Mouse (Mus musculus): ENCODE data around the gene Vmn2r19. TPM values are rescaled to one million over a fixed set of nuclear protein-coding genes. Genes with fewer than 3 reads are reported as not detected.

Gene Vmn2r19
- polyA plus RNA-seq (2016; fragmentation: Nextera tagmentation; extraction: Ambion mirVana), result not detected in 2 replicates

DNA sequence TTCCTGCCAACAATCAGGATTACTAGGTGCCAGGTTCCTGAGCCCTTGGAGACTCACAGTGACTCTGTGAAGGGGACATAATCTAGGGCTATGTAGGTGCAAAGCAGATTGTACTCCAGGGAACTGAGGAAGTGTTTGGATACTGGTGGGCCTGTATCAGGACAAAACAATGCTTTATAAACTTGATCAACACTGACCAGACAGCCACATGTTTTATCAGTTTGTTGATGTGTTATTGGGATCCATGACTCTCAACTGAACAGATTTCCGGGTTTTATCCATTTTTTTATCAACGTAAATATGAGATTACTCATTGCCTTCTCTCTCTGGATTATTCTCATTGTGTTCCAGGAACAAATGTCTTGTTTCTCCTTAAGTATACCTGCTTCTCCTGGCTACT is at the start of gene Vmn2r19:
TSS of gene Vmn2r19 (plus strand) at position 301 of the 400 bp plus-strand sequence.
- WGBS, result 76% methylated on average over 2 of the region's 2 CpGs
- H3K4me2 ChIP-seq, result no peak within 1 kb of the TSS

DNA sequence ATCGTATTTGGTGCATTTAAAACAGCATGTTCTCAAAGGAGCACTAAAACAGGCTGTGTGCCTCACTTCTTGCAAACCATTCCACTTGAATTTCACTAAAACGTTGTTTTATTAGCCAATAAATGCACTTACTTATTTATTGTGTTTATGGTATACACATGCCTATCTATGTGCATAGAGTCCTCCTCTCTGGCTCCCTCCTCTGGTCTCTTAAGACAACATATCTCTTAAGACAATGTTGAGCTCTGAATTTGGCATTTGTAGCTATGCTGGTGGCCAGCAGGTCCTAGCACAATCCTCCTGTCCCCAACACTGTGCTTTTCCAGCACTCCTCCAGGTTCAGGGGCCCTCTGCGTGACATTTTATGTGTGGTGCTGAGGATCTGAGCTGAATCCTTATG is 49.2 kb upstream of the Vmn2r19 start:
- 65% methylated on average over 3 of the region's 3 CpGs for WGBS

More for the DNA sequence above, at the start of gene Vmn2r19:
- no peak within 1 kb of the TSS for H3K9ac ChIP-seq
- H3K36me3 ChIP-seq, result no peaks in the 10 kb centered on the region
- H3K27me3 ChIP-seq (replicated peaks), result no peaks in the 10 kb centered on the region
- H3K27ac ChIP-seq (ENCODE audit: poor library complexity, severe bottlenecking), result no peak within 1 kb of the TSS
- ATAC-seq (ENCODE audit: insufficient number of reproducible peaks, low FRiP score), result no peak
- no peaks in the 10 kb centered on the region for H3K4me1 ChIP-seq (replicated peaks)
- H3K9me3 ChIP-seq (replicated peaks), result no peaks in the 10 kb centered on the region
- H3K4me3 ChIP-seq, result no peak within 1 kb of the TSS

DNA sequence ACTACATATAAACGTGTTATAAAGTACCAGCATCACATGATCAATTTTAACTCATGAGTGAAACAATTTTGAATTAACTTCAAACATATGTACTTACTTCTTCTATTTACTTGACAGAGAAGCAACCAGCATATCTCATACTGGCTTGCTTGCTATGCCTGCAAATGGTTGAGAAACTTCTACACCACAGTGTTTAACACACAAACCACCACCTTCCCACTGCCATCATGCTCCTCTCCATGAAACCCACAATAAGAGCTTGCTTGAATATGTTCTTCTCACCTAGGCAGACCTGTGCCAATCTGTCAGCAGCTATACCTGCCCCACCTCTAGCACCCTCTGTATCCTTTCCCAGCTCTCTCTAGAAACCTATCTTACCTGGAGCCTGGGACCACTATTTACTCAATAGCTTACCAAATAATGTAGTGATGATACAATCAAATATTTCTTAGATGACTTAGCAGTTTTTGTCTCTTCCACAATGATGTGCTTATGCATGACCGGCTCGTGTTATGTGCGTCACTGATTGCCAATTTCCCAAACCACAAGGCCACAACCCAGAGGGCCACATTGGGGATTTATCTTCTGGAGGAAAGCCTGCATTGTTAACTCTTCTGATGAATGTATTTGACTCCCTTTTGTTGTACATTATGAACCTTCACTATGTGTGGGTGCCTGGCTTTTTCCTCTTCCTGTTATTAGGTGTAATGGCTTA is 48.1 kb upstream of the Vmn2r19 start:
- Histone ChIP-seq H3K9ac (no peak overlapping the region), H3K36me3 (no peaks in the 10 kb centered on the region), H3K9me3 (replicated peaks) (peaks cover 3% of the 10 kb centered on the region; the same call in 1 of the 2 replicates), H3K4me3 (no peak overlapping the region), H3K4me2 (no peak overlapping the region), H3K4me1 (replicated peaks) (no peaks in the 10 kb centered on the region), H3K27me3 (replicated peaks) (no peaks in the 10 kb centered on the region), H3K27ac (ENCODE audit: poor library complexity, severe bottlenecking) (no peak overlapping the region)
- 68% methylated on average over 4 of the region's 4 CpGs for WGBS
- no peak for ATAC-seq (ENCODE audit: insufficient number of reproducible peaks, low FRiP score)

More for the DNA sequence above, 49.2 kb upstream of the Vmn2r19 start:
- H3K9ac ChIP-seq, result no peak overlapping the region
- H3K27me3 ChIP-seq (replicated peaks), result no peaks in the 10 kb centered on the region
- H3K9me3 ChIP-seq (replicated peaks), result peaks cover 3% of the 10 kb centered on the region; the same call in 1 of the 2 replicates
- H3K4me3 ChIP-seq, result no peak overlapping the region
- H3K4me1 ChIP-seq (replicated peaks), result no peaks in the 10 kb centered on the region
- H3K36me3 ChIP-seq, result no peaks in the 10 kb centered on the region
- H3K27ac ChIP-seq (ENCODE audit: poor library complexity, severe bottlenecking), result no peak overlapping the region
- ATAC-seq (ENCODE audit: insufficient number of reproducible peaks, low FRiP score), result no peak
- H3K4me2 ChIP-seq, result no peak overlapping the region

DNA sequence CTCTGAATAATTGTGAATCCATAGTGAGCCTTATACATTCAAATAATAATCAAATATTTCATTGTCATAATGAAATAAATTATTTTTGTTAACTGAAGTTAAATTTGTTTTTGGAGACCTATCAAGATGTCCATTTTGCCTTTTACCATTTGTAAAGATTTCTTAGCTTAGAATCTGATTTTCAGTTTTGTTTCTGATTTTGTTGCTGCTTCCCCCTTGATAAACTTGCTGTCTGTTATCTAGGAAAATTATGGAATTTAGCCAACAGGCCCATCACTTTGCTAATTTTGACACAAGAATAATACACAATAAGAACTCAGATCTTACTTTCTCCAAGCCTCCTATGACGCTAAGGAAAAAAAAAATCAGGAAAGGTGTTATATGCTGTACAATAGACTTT is 47.3 kb upstream of the Vmn2r19 start:
- Histone ChIP-seq H3K4me3 (no peak overlapping the region), H3K4me2 (no peak overlapping the region), H3K36me3 (no peaks in the 10 kb centered on the region), H3K27ac (ENCODE audit: poor library complexity, severe bottlenecking) (no peak overlapping the region), H3K9ac (no peak overlapping the region), H3K4me1 (replicated peaks) (no peaks in the 10 kb centered on the region), H3K27me3 (replicated peaks) (no peaks in the 10 kb centered on the region), H3K9me3 (replicated peaks) (0 out of 2 replicates have a peak, but pooled peaks cover 3% of the 10 kb centered on the region)
- no peak for ATAC-seq (ENCODE audit: insufficient number of reproducible peaks, low FRiP score)
- WGBS, result 78% methylated on average over 1 of the region's 1 CpGs

DNA sequence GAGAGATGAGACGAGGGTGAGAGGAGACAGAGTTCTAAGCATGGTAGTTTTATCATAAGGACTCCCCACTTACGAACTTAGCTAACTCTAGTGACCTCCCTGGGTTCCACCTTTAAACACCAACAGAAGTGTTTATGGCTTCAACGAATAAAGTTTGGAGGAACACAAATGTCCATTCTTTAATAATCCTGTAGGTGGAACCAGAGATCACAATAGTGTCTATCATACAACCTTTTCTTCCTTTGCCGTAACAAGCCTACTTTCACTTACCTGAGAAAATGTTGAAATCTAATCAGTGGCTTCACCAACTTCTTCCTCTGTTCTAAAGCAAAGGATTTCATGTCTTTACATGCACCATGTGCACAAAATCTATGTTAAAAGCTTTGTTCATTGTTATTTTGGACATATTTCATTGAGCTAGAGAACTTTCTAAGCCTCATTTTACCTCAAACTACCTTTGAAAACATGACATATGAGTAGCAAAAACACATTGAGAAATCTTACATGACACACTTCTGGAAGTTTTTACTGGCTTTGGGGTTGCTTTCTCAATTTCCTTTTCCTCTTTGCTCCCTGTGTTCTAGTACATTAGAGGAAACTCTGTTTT is 46.5 kb upstream of the Vmn2r19 start, which contains the start of gene Clec4d:
TSS of gene Clec4d (plus strand) at position 557 of the 607 bp plus-strand sequence.
- Histone ChIP-seq H3K27me3 (replicated peaks) (no peaks in the 10 kb centered on the region), H3K9me3 (replicated peaks) (0 out of 2 replicates have a peak, but pooled peaks cover 3% of the 10 kb centered on the region), H3K4me2 (no peak within 1 kb of the TSS), H3K36me3 (no peaks in the 10 kb centered on the region), H3K4me1 (replicated peaks) (no peaks in the 10 kb centered on the region), H3K4me3 (no peak within 1 kb of the TSS), H3K9ac (no peak within 1 kb of the TSS), H3K27ac (ENCODE audit: poor library complexity, severe bottlenecking) (no peak within 1 kb of the TSS)
- 63% methylated on average over 4 of the region's 4 CpGs for WGBS
- ATAC-seq (ENCODE audit: insufficient number of reproducible peaks, low FRiP score), result no peak

DNA sequence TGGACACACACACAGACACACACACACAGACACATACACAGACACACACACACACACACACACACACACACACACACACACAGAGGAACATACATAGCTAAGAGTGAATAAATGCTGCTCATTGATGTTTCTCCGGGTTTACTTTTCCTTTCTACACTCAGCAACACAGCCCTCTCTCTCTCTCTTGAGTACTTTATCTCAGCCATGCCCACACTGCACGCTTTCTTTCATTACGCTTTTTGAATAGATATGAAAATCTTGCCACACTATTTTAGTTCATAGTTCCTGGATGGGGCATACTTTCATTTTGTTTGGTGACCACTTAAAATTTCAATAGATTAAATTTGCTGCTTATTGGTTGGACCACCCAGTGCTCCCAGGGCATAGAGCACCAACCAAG is 43.9 kb upstream of the Vmn2r19 start:
- Histone ChIP-seq H3K9me3 (replicated peaks) (0 out of 2 replicates have a peak, but pooled peaks cover 3% of the 10 kb centered on the region), H3K9ac (no peak overlapping the region), H3K4me3 (no peak overlapping the region), H3K27me3 (replicated peaks) (no peaks in the 10 kb centered on the region), H3K36me3 (no peaks in the 10 kb centered on the region), H3K4me2 (no peak overlapping the region), H3K4me1 (replicated peaks) (no peaks in the 10 kb centered on the region), H3K27ac (ENCODE audit: poor library complexity, severe bottlenecking) (no peak overlapping the region)
- no peak for ATAC-seq (ENCODE audit: insufficient number of reproducible peaks, low FRiP score)
- 83% methylated on average over 3 of the region's 3 CpGs for WGBS

DNA sequence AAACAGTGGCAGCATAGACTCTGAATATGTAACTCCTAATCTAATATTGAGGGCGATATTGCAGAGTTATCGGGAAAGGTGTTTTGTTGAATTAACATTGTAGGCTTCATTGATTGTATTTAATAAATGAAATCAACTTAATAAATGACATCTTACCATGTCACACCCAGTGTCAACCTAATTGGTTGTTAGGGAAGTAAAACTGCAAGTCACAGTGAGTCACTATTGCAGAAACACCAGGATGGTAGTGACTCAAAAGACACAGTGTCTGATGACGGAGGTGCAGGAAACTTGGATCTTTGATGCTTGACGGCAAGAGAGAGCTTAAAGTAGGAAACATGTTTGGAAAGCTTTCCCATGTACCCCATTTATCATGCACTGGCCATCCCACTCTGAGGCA is 42.3 kb upstream of the Vmn2r19 start:
- WGBS, result 77% methylated on average over 4 of the region's 4 CpGs
- no peak for ATAC-seq (ENCODE audit: insufficient number of reproducible peaks, low FRiP score)
- Histone ChIP-seq H3K4me3 (no peak overlapping the region), H3K9me3 (replicated peaks) (0 out of 2 replicates have a peak, but pooled peaks cover 2% of the 10 kb centered on the region), H3K27ac (ENCODE audit: poor library complexity, severe bottlenecking) (no peak overlapping the region), H3K36me3 (no peaks in the 10 kb centered on the region), H3K4me1 (replicated peaks) (no peaks in the 10 kb centered on the region), H3K9ac (no peak overlapping the region), H3K27me3 (replicated peaks) (no peaks in the 10 kb centered on the region), H3K4me2 (no peak overlapping the region)

DNA sequence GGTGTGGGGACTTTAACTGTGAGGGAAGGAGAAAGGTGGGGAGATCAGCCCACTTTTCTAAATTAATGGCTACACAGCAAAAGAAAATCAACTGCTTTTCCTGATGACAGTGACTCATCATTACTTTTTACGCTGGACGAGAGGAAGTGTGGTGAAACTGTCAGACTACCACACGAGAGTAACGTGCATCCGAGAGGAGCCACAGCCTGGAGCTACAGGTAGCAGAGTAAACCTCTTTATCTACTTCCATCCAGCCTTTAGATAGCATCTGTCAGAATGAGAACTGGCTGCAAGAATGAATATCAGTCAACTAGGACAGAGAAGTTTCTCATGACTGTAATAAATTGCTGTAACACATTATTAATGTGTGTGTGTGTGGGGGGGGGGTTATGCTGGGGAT is 41.2 kb upstream of the Vmn2r19 start:
- H3K36me3 ChIP-seq, result no peaks in the 10 kb centered on the region
- H3K27me3 ChIP-seq (replicated peaks), result no peaks in the 10 kb centered on the region
- no peak overlapping the region for H3K9ac ChIP-seq
- WGBS, result 69% methylated on average over 5 of the region's 5 CpGs
- no peaks in the 10 kb centered on the region for H3K4me1 ChIP-seq (replicated peaks)
- 0 out of 2 replicates have a peak, but pooled peaks cover 2% of the 10 kb centered on the region for H3K9me3 ChIP-seq (replicated peaks)
- ATAC-seq (ENCODE audit: insufficient number of reproducible peaks, low FRiP score), result no peak
- H3K4me2 ChIP-seq, result no peak overlapping the region
- no peak overlapping the region for H3K27ac ChIP-seq (ENCODE audit: poor library complexity, severe bottlenecking)
- H3K4me3 ChIP-seq, result no peak overlapping the region

DNA sequence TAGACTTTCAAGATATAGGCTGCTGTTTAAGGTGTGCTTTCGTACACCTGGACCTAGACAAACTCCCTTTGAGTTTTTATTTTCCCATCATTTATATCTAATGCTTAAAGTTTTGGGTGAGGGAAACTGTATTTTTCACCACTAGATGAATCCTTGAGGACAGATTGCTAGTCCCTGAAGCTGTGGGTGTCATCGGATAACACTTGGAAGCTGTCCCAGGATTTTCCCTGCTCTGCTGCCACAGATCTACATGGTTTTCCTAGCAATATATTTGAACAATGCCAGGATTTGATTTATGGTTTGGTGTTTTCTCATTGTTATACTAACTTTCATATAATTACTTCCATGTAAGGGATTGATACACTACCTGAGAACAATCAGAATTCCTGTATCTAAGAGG is 28.7 kb upstream of the Vmn2r19 start:
- no peak overlapping the region for H3K4me2 ChIP-seq
- no peak overlapping the region for H3K27ac ChIP-seq (ENCODE audit: poor library complexity, severe bottlenecking)
- H3K4me3 ChIP-seq, result no peak overlapping the region
- ATAC-seq (ENCODE audit: insufficient number of reproducible peaks, low FRiP score), result no peak
- WGBS, result 82% methylated on average over 2 of the region's 2 CpGs
- no peak overlapping the region for H3K9ac ChIP-seq
- H3K36me3 ChIP-seq, result no peaks in the 10 kb centered on the region
- H3K9me3 ChIP-seq (replicated peaks), result 0 out of 2 replicates have a peak, but pooled peaks cover 5% of the 10 kb centered on the region
- no peaks in the 10 kb centered on the region for H3K4me1 ChIP-seq (replicated peaks)
- H3K27me3 ChIP-seq (replicated peaks), result no peaks in the 10 kb centered on the region

DNA sequence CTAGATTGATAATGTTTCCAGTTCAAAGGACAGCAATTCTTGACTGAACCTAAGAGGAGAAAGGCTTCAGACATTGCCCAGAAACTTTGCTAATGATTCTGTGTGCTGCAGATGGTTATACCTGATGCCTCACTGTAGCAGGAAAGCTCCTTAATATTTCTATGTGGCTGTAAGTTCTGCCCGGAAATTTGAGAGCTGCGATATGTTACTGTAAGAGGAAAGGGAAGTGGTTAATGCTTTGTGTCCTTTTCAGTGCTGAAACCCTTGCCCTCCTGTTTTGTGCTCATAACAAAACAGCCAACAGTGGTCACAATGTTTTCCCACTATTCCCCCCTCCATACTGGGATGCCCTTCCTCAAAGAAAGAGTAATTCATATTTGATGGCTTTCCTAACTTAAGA is 21.8 kb upstream of the Vmn2r19 start:
- H3K36me3 ChIP-seq, result no peaks in the 10 kb centered on the region
- no peaks in the 10 kb centered on the region; the same call in 1 of the 2 replicates for H3K9me3 ChIP-seq (replicated peaks)
- H3K4me3 ChIP-seq, result no peak overlapping the region
- H3K9ac ChIP-seq, result no peak overlapping the region
- H3K4me2 ChIP-seq, result no peak overlapping the region
- H3K4me1 ChIP-seq (replicated peaks), result no peaks in the 10 kb centered on the region
- ATAC-seq (ENCODE audit: insufficient number of reproducible peaks, low FRiP score), result no peak
- H3K27me3 ChIP-seq (replicated peaks), result no peaks in the 10 kb centered on the region
- no peak overlapping the region for H3K27ac ChIP-seq (ENCODE audit: poor library complexity, severe bottlenecking)
- 82% methylated on average over 2 of the region's 2 CpGs for WGBS

DNA sequence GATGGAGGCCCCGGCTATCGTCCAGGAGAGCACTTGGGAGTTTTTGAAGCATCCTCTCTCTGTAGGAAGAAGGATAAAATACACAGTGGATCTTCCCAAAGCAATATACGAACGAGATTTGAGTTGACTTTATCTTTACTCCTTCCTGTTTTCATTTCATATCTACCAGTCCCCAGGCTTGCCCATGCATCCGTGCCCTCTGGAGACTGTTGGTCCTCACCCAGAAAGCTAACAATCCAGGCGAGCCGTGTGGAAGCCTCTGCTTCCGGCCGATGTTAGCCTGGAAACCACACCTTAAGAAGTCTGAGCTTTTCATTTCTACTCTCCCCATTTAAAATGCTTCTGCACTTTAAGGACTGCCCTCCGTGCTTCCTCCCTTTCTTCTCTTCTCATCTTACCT is 19.2 kb upstream of the Vmn2r19 start:
- H3K4me3 ChIP-seq, result no peak overlapping the region
- no peak overlapping the region for H3K4me2 ChIP-seq
- H3K4me1 ChIP-seq (replicated peaks), result no peaks in the 10 kb centered on the region
- no peaks in the 10 kb centered on the region for H3K27me3 ChIP-seq (replicated peaks)
- no peaks in the 10 kb centered on the region for H3K36me3 ChIP-seq
- no peak for ATAC-seq (ENCODE audit: insufficient number of reproducible peaks, low FRiP score)
- no peaks in the 10 kb centered on the region; the same call in 1 of the 2 replicates for H3K9me3 ChIP-seq (replicated peaks)
- H3K27ac ChIP-seq (ENCODE audit: poor library complexity, severe bottlenecking), result no peak overlapping the region
- H3K9ac ChIP-seq, result no peak overlapping the region
- WGBS, result 63% methylated on average over 10 of the region's 10 CpGs

Data from heart, embryonic 12.5 days (tissue).